Mouse (Mus musculus) brain, adult 2 months (tissue): ENCODE measurements around the gene Ndufv3.
"Not testable (repeated sequence)": the region's sequence is repeated elsewhere in the genome, so short reads cannot be mapped to it uniquely, and the experiment has no call there.

Source experiments
- DNase-seq: peaks from one replicate; pipeline ENCODE4 v3.0.0; 2011; ENCODE audit warnings: low read depth, low spot score

Ndufv3 gene

GRCm38 (mm10) chr17:31511792-31512495 lies 8.0 kb upstream of the Ndufv3 start:
- peak; percentile 98 for DNase-seq

GRCm38 (mm10) chr17:31512593-31512992 lies 7.3 kb upstream of the Ndufv3 start:
- DNase-seq: no peak

- no peak for DNase-seq
Measured at GRCm38 (mm10) chr17:31514696-31515095, 5.2 kb upstream of the Ndufv3 start.

- DNase-seq: no peak
Measured at GRCm38 (mm10) chr17:31519344-31519945, 470 bp upstream of the Ndufv3 start.

GRCm38 (mm10) chr17:31520895-31521294 lies 980 bp downstream of the Ndufv3 start:
- peak; percentile 94 for DNase-seq

GRCm38 (mm10) chr17:31521948-31522347 lies 2.0 kb downstream of the Ndufv3 start:
- peak; percentile 24 for DNase-seq

GRCm38 (mm10) chr17:31525114-31525513 lies 5.2 kb downstream of the Ndufv3 start:
- DNase-seq: no peak

GRCm38 (mm10) chr17:31525816-31526215 lies 5.9 kb downstream of the Ndufv3 start:
- no peak for DNase-seq

GRCm38 (mm10) chr17:31529314-31529713 lies 9.4 kb downstream of the Ndufv3 start:
- DNase-seq: peak; percentile 74

- no peak for DNase-seq
Measured at GRCm38 (mm10) chr17:31531441-31532158, 11.7 kb downstream of the Ndufv3 start.

GRCm38 (mm10) chr17:31532331-31532730 lies 12.4 kb downstream of the Ndufv3 start:
- not testable (repeated sequence) for DNase-seq

GRCm38 (mm10) chr17:31535358-31535757 lies 15.4 kb downstream of the Ndufv3 start:
- DNase-seq: no peak

GRCm38 (mm10) chr17:31535871-31536629 lies 16.1 kb downstream of the Ndufv3 start:
- peak; percentile 89 for DNase-seq

GRCm38 (mm10) chr17:31540101-31540500 lies 20.2 kb downstream of the Ndufv3 start:
- no peak for DNase-seq

GRCm38 (mm10) chr17:31540809-31541459 lies 21.0 kb downstream of the Ndufv3 start:
- DNase-seq: no peak

GRCm38 (mm10) chr17:31541460-31541831 lies 21.5 kb downstream of the Ndufv3 start:
- DNase-seq: peak; percentile 84

GRCm38 (mm10) chr17:31543574-31543973 lies 23.7 kb downstream of the Ndufv3 start:
- no peak for DNase-seq

GRCm38 (mm10) chr17:31546444-31547196 lies 26.7 kb downstream of the Ndufv3 start:
- DNase-seq: no peak

- DNase-seq: no peak
Measured at GRCm38 (mm10) chr17:31547974-31548373, 28.1 kb downstream of the Ndufv3 start.

- no peak for DNase-seq
Measured at GRCm38 (mm10) chr17:31549389-31549788, 29.5 kb downstream of the Ndufv3 start.

- not testable (repeated sequence) for DNase-seq
Measured at GRCm38 (mm10) chr17:31552601-31553000, 32.7 kb downstream of the Ndufv3 start.
